Mouse (Mus musculus) neural tube, embryonic 14.5 days (tissue): Measurements from ENCODE around the gene Rpia. TPM values are rescaled to one million over a fixed set of nuclear protein-coding genes. Genes with fewer than 3 reads are reported as not detected.
A peak's percentile ranks its signal among the peaks of the same experiment; 100 is the strongest.

Experiments
- ATAC-seq: fragments of 200-750 bp; cut with Nextera tagmentation; 2 replicates; pipeline ENCODE4 v1.8.0; 2017; ENCODE audit warnings: low read depth, mild to moderate bottlenecking, moderate TSS enrichment, moderate library complexity
- H3K27ac ChIP-seq: fragments of 300-500 bp; sonication (generic); 2 replicates; pipeline ENCODE4 v1.5.1; 2014; ENCODE audit warnings: low read depth, mild to moderate bottlenecking, control low read depth, low read length, moderate library complexity, mixed read lengths
- H3K27me3 ChIP-seq: fragments of 300-500 bp; sonication (generic); 2 replicates; pipeline ENCODE4 v1.6.1; 2014; ENCODE audit warnings: low read length; ENCODE audit not compliant: control insufficient read depth, insufficient read depth
- H3K36me3 ChIP-seq: fragments of 300-500 bp; sonication (generic); 2 replicates; pipeline ENCODE4 v1.6.1; 2014; ENCODE audit warnings: low read length, mixed read lengths; ENCODE audit not compliant: control insufficient read depth, insufficient read depth
- H3K4me1 ChIP-seq: fragments of 300-500 bp; sonication (generic); 2 replicates; pipeline ENCODE4 v1.6.1; 2014; ENCODE audit warnings: low read length; ENCODE audit not compliant: control insufficient read depth, insufficient read depth
- H3K4me2 ChIP-seq: fragments of 300-500 bp; sonication (generic); 2 replicates; pipeline ENCODE4 v1.6.1; 2014; ENCODE audit warnings: mild to moderate bottlenecking, low read depth, low read length, control low read depth
- H3K4me3 ChIP-seq: fragments of 300-500 bp; sonication (generic); 2 replicates; pipeline ENCODE4 v1.5.1; 2014; ENCODE audit warnings: low read depth, low read length, control low read depth, mixed read lengths
- H3K9ac ChIP-seq: fragments of 300-500 bp; sonication (generic); replicated peaks from 2 replicates; pipeline ENCODE4 v1.6.1; 2014; ENCODE audit warnings: low read depth, mild to moderate bottlenecking, control low read depth, low read length, mixed read lengths
- H3K9me3 ChIP-seq: fragments of 300-500 bp; sonication (generic); 2 replicates; pipeline ENCODE4 v1.6.1; 2016; ENCODE audit warnings: low read length; ENCODE audit not compliant: control insufficient read depth
- WGBS: fragments of 180-500 bp; shearing (Covaris S2); extraction: QIAGEN DNeasy Blood & Tissue Kit; methylation state at CpG from one replicate; pipeline ENCODE4 v1.1.7; 2014; 5-methylcytosine and 5-hydroxymethylcytosine counted together
- polyA plus RNA-seq: library from polyadenylated mRNA; unstranded; fragments of >200 nt; fragmentation: Nextera tagmentation; extraction: Ambion mirVana; gene quantifications from 2 replicates; pipeline ENCODE4 v1.2.1, GENCODE M21; 2014

The Rpia gene
- polyA plus RNA-seq, 1 experiment from 2014 or later = 4.5 TPM

DNA sequence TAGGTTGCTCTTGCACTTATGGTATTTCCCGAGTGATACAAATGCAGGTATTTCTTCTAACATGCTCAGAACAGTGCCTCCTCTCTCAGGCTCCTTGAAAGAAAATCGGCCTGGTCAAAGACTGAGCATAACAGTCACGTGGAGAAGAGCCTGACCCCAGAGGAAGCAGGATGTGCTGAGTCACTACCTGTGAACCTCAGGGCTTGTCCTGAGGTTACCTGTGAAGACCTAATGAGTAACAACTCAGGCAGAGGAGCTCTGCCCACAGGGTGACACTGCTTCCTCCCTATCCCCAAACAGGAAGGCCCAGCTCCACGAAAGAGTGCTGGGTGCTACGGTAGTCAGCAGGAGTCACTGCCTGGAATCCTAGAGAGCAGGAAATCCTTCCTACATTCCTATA lies 18.3 kb downstream of the Rpia start:
- 82% methylated on average over 5 of the region's 5 CpGs for WGBS
- peaks cover 14% of the 10 kb centered on the region; the same call in 1 of the 2 replicates for H3K36me3 ChIP-seq

DNA sequence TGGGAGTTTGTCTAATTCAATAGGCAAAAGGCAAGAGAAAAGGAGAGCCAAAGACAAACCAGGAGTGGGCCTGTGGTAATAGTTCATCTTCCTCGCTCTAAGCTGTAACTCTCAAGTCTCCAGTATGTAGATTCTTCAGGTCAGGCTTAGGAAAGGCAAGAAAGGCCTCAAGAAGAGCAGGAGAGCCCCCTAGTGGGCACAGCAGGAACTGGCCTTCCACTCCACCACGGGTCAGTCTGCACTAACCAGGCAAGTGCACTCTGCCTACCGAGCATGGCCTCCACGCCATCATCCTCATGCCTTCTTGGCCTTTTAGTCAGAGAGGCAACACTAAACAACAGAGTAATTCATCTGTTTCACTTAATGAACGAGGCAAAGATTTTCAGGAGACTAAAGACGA lies 23.3 kb downstream of the Rpia start:
- H3K27me3 ChIP-seq = no peaks in the 10 kb centered on the region
- no peaks in the 10 kb centered on the region for H3K4me1 ChIP-seq
- no peak overlapping the region for H3K27ac ChIP-seq
- peak; percentile 78 for ATAC-seq
- H3K36me3 ChIP-seq = peaks cover 32% of the 10 kb centered on the region
- no peak overlapping the region for H3K4me2 ChIP-seq
- H3K4me3 ChIP-seq = no peak overlapping the region
- H3K9ac ChIP-seq = no peak overlapping the region
- 33% methylated on average over 6 of the region's 6 CpGs for WGBS
- H3K9me3 ChIP-seq = no peaks in the 10 kb centered on the region

More for the DNA sequence above, 18.3 kb downstream of the Rpia start:
- H3K4me3 ChIP-seq = no peak overlapping the region
- H3K27me3 ChIP-seq = no peaks in the 10 kb centered on the region
- no peak for ATAC-seq
- H3K4me2 ChIP-seq = no peak overlapping the region
- H3K9ac ChIP-seq = no peak overlapping the region
- H3K4me1 ChIP-seq = no peaks in the 10 kb centered on the region
- no peaks in the 10 kb centered on the region for H3K9me3 ChIP-seq
- H3K27ac ChIP-seq = no peak overlapping the region

DNA sequence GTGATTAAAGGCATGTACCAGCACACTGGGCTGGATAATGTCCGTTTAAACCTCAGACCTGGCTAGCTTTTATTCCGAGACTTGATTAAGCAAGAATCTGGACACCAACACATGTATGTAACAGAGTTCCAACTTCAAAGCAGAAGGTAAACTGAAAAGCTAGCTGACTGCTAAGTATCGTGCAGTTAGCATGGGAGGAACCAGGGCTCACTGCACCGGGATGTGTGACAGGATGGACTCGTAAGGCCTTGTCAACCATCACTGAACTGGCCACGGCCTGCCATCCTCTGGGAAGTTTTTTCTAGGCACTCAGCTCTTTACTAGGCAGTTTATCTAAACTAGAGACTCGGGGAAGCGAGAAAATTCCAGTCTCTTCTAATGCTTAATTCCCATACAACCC lies 27.0 kb downstream of the Rpia start:
- Histone ChIP-seq H3K4me3 (no peak overlapping the region), H3K9ac (no peak overlapping the region), H3K27ac (no peak overlapping the region), H3K27me3 (no peaks in the 10 kb centered on the region), H3K4me1 (no peaks in the 10 kb centered on the region), H3K4me2 (no peak overlapping the region), H3K9me3 (no peaks in the 10 kb centered on the region), H3K36me3 (peaks cover 24% of the 10 kb centered on the region)
- no peak for ATAC-seq
- WGBS = 90% methylated on average over 8 of the region's 8 CpGs

DNA sequence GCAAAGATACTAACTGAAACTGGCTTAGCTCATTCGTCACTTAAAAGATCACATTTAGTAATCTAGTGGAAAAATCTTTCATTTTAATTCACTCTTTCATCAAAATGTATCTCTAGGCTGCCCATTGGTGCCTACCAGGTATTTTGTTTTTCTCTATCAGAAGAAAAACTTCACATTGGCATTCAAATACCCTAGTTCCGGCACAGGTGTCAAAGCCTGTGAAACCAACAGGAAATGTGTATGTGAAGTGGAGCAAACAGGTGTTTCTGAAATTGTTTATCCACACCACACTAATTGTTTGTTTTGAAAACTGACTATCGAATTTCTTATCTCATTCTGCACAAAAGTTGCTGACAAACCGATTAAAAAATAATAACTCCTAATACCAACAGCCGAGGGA lies 27.5 kb downstream of the Rpia start:
- 94% methylated on average over 5 of the region's 5 CpGs for WGBS
- no peaks in the 10 kb centered on the region for H3K27me3 ChIP-seq
- no peak overlapping the region for H3K4me2 ChIP-seq
- no peaks in the 10 kb centered on the region for H3K4me1 ChIP-seq
- H3K4me3 ChIP-seq = no peak overlapping the region
- H3K27ac ChIP-seq = no peak overlapping the region
- no peak overlapping the region for H3K9ac ChIP-seq
- H3K9me3 ChIP-seq = no peaks in the 10 kb centered on the region
- peaks cover 18% of the 10 kb centered on the region for H3K36me3 ChIP-seq
- no peak for ATAC-seq

DNA sequence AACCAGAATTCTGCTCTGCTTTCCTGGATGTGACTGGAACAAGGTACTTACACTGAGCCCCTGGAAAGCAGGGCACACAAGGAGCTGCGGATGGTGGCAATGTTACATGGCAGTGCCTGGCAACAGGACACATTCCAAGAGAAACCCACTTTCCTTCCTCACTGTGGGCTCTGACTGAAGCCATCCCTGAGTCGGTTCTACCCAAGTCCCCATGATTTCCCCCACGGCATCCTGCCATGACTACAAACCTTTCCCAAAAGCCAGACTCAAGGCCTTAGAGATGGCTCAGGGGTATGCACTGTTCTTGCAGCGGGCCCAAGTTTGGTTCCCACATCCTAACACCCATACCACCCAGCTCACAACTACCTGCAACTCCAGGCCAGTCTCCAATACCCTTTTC lies 28.2 kb downstream of the Rpia start:
- no peaks in the 10 kb centered on the region for H3K9me3 ChIP-seq
- no peaks in the 10 kb centered on the region for H3K27me3 ChIP-seq
- no peak overlapping the region for H3K27ac ChIP-seq
- H3K4me3 ChIP-seq = no peak overlapping the region
- 95% methylated on average over 4 of the region's 4 CpGs for WGBS
- no peaks in the 10 kb centered on the region for H3K4me1 ChIP-seq
- H3K4me2 ChIP-seq = no peak overlapping the region
- peaks cover 18% of the 10 kb centered on the region for H3K36me3 ChIP-seq
- no peak overlapping the region for H3K9ac ChIP-seq
- no peak for ATAC-seq

DNA sequence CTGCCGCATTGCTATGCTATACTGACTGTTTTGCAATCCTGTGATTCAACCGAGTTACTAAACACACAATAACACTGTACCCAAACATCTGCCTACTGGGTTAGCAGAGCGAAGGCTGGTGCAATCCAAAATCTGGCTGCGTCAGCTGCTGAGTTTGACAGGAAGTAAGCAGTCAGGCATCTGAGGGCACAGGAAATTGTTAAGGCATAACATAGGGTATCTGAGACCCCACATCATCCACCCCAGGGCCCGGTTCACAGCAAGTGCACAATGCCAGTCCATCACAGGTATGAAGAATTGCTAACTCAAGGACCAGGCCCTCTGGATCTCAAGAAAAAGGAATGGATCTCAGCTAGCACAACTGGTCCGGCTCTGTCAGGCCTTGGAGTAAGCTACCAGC lies 29.4 kb downstream of the Rpia start:
- H3K4me2 ChIP-seq = no peak overlapping the region
- H3K9me3 ChIP-seq = no peaks in the 10 kb centered on the region
- ATAC-seq = no peak
- H3K27ac ChIP-seq = no peak overlapping the region
- WGBS = 90% methylated on average over 6 of the region's 6 CpGs
- H3K36me3 ChIP-seq = peaks cover 15% of the 10 kb centered on the region
- H3K4me1 ChIP-seq = no peaks in the 10 kb centered on the region
- H3K9ac ChIP-seq = no peak overlapping the region
- H3K4me3 ChIP-seq = no peak overlapping the region
- H3K27me3 ChIP-seq = no peaks in the 10 kb centered on the region

DNA sequence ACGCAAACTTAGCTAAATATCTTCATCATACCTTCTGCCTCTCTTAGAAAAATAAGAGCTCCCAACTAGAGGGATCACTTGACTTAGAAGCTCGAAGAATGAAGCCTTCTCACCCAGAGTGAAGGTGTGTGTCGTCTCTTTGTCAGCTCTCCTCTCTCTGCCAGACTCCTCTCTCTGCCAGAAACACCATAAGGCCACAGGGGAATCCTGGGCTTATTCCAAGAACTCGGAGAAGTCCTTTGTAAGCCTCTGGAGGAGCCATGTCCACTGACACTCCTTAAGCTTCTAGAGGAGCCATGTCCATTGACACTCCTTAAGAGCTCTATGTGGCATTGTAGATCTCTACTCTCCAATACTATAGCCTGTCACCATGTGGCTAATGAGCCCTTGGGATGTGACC lies 31.1 kb downstream of the Rpia start:
- no peak overlapping the region for H3K9ac ChIP-seq
- 81% methylated on average over 4 of the region's 4 CpGs for WGBS
- no peak overlapping the region for H3K4me3 ChIP-seq
- H3K4me1 ChIP-seq = no peaks in the 10 kb centered on the region
- no peaks in the 10 kb centered on the region for H3K9me3 ChIP-seq
- no peaks in the 10 kb centered on the region for H3K27me3 ChIP-seq
- peaks cover 6% of the 10 kb centered on the region; the same call in 1 of the 2 replicates for H3K36me3 ChIP-seq
- H3K27ac ChIP-seq = no peak overlapping the region
- no peak overlapping the region for H3K4me2 ChIP-seq
- ATAC-seq = no peak

DNA sequence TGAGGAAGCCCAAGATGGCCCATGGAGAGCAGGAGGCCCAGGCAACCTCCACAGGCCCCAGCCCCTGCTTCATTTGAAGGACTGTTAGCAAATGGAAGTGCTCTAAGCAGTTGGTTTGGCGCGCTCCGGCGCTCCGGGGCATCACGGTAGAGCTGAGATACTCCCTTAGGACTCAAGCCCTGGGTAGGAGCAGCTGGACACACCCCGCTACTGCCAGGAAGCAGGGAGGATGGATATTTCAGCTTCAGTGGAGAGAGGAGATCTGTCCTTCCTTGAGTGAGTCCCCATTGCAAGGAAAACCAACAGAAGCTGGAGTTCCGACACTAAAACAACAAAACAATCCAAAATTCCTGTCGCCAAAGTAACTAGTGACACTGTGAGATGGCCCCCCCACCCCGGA lies 37.2 kb downstream of the Rpia start:
- 87% methylated on average over 10 of the region's 10 CpGs for WGBS
- Histone ChIP-seq H3K4me3 (no peak overlapping the region), H3K27ac (no peak overlapping the region), H3K36me3 (no peaks in the 10 kb centered on the region), H3K4me1 (no peaks in the 10 kb centered on the region), H3K4me2 (no peak overlapping the region), H3K9me3 (no peaks in the 10 kb centered on the region), H3K27me3 (no peaks in the 10 kb centered on the region), H3K9ac (no peak overlapping the region)
- ATAC-seq = no peak

DNA sequence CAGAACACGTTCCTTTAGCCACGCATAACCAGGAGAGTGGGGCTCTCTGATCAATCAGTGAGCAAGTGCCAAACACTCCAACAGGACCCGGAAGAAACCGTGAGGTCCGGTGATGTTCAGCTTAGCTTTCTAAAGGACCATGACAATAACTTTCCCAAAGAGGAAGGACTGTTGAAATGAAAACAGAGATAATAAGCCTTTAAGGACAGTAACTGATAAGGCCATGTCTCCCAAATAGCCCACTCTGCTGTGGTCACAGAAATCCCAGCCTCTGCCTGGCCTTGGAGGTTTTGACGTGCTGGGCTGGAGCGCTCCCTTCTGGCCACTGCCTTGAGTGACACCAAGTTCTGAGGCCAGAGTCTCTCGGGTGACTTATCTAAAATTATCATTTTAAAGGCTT lies 39.7 kb downstream of the Rpia start:
- no peak overlapping the region for H3K9ac ChIP-seq
- no peak for ATAC-seq
- WGBS = 60% methylated on average over 8 of the region's 8 CpGs
- H3K27ac ChIP-seq = no peak overlapping the region
- no peaks in the 10 kb centered on the region for H3K4me1 ChIP-seq
- H3K36me3 ChIP-seq = no peaks in the 10 kb centered on the region
- no peak overlapping the region for H3K4me3 ChIP-seq
- H3K4me2 ChIP-seq = no peak overlapping the region
- H3K9me3 ChIP-seq = no peaks in the 10 kb centered on the region
- H3K27me3 ChIP-seq = no peaks in the 10 kb centered on the region

DNA sequence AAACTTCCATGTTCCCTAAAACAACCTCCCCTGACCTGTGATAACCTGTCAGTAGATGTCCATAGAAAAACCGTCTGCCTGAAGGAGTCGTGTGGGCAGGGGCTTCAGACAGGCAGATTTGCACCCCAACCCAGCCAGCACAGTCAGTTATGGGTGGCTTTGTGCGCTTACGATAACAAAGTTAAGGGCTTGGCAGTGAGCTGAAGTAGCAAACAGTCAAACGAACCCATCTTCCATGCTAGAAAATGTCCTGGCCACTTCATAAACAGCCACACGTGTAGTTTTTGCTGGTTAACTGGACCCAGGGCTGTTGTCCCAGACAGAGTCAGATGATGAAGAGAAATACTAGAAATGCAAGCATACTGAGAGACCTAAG lies 40.1 kb downstream of the Rpia start:
- no peaks in the 10 kb centered on the region for H3K36me3 ChIP-seq
- no peak overlapping the region for H3K4me3 ChIP-seq
- no peaks in the 10 kb centered on the region for H3K4me1 ChIP-seq
- no peaks in the 10 kb centered on the region for H3K27me3 ChIP-seq
- no peak overlapping the region for H3K9ac ChIP-seq
- WGBS = 77% methylated on average over 6 of the region's 6 CpGs
- H3K9me3 ChIP-seq = no peaks in the 10 kb centered on the region
- no peak overlapping the region for H3K4me2 ChIP-seq
- H3K27ac ChIP-seq = no peak overlapping the region
- ATAC-seq = no peak
